Mouse (Mus musculus): ENCODE data around the gene Plxnc1.

Gene Plxnc1

DNA sequence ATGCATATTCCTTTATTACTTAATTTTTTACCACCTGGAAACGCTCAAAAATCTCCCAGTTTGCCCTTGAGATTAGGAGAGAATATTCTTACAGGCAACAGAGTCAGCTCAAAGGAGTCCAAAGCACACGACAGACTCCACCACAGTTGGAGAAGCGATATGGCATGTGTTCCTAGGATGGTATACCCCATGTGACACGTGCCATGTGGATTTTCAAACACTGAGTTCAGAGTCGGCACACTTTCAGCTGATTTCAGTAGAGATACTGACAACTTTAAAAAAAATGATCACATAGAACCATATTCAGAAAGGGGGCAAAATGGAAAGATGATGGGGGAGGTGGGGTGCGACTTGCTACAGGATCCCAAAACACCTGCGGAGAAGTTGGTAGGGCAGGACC is 26.0 kb downstream of the Plxnc1 start:
- DNase-seq, result no peak

- DNase-seq, result no peak
Observed at GRCm38 (mm10) chr10:94917990-94918389, 26.6 kb downstream of the Plxnc1 start.

- DNase-seq, result no peak
Observed at GRCm38 (mm10) chr10:94917354-94917753, 27.3 kb downstream of the Plxnc1 start.

- DNase-seq, result no peak
Observed at GRCm38 (mm10) chr10:94916610-94917009, 28.0 kb downstream of the Plxnc1 start.

- DNase-seq, result no peak
Observed at GRCm38 (mm10) chr10:94915746-94916145, 28.9 kb downstream of the Plxnc1 start.

GRCm38 (mm10) chr10:94914081-94914480 is 30.6 kb downstream of the Plxnc1 start:
- DNase-seq, result no peak

GRCm38 (mm10) chr10:94913336-94913739 is 31.3 kb downstream of the Plxnc1 start:
- DNase-seq, result no peak

GRCm38 (mm10) chr10:94912551-94912950 is 32.1 kb downstream of the Plxnc1 start:
- no peak for DNase-seq

DNA sequence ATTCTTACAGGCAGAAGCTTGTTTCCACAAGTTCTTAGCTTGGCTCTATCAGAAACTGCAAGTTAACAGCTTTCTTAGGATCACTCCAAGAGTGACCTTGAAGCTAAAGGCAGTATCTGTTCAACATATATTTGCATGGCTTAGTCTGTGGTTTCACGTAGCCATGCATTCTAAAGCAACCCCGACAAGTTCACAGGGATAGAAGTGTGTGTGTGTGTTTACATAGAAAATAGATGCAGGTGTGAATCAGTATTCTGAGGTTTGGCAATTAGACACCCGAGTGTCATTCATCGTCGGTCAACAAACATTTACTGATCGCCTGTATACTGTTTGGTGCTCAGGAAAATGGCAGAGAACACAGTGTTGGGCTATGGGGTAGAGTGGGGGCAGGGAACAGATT is 33.5 kb downstream of the Plxnc1 start:
- DNase-seq, result no peak

GRCm38 (mm10) chr10:94910570-94910969 is 34.1 kb downstream of the Plxnc1 start:
- no peak for DNase-seq

GRCm38 (mm10) chr10:94909789-94910188 is 34.8 kb downstream of the Plxnc1 start:
- DNase-seq, result no peak

DNA sequence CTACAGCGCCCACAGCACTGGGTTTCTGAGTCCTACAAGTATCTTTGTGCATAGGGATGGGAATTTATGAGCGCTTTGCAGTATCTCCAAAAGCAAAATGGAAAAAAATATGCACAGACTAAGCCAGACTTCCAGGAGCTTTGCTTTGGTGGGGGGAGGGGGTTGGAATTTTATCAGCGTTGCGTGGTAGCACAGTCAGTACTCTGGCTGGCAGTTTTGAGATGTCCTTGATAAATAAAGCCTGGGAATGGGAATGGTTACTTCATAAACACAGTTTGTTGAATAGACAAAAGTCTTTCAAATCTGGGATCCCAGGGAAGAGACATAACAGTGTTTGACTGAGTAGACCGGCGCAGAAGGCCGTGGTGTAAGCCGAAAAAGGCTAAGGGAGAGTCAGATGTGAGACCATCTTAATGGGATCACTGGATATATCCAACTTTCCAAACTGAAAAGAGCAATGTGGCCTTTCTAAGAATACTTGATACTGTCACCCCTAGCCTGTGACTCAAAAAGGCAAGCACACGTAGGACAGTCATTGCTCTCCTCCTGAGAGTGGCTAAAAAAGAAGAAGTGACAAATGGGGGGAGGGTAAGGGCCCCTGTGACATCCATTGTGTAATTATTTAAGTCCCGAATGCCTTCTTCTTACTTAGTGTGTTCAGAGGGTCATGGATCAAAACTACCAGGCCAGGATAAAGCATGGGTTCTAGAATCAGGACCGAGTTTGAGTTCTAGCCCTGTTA is 35.5 kb downstream of the Plxnc1 start:
- DNase-seq, result no peak

GRCm38 (mm10) chr10:94905689-94906473 is 38.8 kb downstream of the Plxnc1 start:
- DNase-seq, result peak; percentile 56 to 60

GRCm38 (mm10) chr10:94905219-94905618 is 39.4 kb downstream of the Plxnc1 start:
- no peak for DNase-seq

DNA sequence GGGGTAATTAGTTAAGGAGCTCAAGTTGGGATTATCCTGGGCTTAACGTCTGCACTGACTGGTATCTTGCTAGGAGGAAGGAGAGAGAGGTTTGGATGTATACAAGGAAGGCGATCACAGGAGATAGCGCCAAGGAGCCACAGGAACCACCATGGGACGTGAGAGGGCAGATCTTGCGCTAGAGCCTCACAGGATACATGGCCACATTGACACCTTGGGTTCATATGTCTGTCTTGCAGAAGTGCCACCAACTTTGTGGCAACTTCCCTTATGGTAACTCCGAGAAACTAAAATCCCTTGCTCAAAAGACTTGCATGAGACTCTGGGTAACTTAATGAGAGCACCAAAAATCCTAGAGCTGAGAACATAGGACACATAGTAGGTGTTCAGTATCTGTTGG is 47.7 kb downstream of the Plxnc1 start:
- no peak for DNase-seq

- no peak for DNase-seq
Observed at GRCm38 (mm10) chr10:94896311-94896710, 48.3 kb downstream of the Plxnc1 start.

GRCm38 (mm10) chr10:94895876-94896275 is 48.8 kb downstream of the Plxnc1 start:
- no peak for DNase-seq

DNA sequence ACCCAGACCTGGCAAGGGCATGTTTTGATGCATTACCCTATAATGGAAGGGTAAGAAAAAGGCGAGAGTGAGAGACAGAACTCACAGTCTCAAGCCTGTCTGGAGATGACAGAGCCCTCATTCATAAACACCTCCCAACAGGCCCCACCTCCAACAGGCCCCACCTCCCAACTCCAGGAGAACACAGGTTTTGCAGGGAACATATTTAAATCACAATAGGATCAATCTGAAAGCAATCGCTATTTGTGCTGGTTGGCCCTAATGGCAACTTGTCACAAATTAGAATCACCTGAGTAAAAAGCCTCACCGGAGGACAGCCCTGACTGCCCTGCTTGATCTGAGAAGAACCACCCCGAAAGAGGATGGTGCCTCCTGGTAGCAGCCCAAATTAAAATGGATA is 54.9 kb downstream of the Plxnc1 start:
- DNase-seq, result no peak

GRCm38 (mm10) chr10:94883216-94883615 is 61.4 kb downstream of the Plxnc1 start:
- DNase-seq, result no peak

- DNase-seq, result no peak
Observed at GRCm38 (mm10) chr10:94871506-94871905, 73.1 kb downstream of the Plxnc1 start.

DNA sequence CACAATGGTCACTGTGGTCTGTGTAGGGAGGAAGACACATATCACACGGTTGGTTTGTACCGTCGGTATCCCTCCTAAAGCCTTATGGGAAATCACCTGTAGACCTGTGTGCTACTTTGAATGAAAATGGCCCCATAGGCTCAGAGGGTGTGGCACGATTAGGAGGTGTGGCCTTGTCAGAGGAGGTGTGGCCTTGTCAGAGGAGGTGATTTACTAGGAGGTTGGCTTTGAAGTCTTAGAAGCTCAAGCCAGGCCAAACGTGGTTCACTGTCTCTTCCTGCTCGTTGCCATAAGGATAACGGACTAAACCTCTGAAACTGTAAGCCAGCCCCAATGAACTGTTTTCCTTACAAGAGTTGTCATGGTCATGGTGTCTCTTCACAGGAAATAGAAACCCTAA is 73.5 kb downstream of the Plxnc1 start:
- no peak for DNase-seq

DNA sequence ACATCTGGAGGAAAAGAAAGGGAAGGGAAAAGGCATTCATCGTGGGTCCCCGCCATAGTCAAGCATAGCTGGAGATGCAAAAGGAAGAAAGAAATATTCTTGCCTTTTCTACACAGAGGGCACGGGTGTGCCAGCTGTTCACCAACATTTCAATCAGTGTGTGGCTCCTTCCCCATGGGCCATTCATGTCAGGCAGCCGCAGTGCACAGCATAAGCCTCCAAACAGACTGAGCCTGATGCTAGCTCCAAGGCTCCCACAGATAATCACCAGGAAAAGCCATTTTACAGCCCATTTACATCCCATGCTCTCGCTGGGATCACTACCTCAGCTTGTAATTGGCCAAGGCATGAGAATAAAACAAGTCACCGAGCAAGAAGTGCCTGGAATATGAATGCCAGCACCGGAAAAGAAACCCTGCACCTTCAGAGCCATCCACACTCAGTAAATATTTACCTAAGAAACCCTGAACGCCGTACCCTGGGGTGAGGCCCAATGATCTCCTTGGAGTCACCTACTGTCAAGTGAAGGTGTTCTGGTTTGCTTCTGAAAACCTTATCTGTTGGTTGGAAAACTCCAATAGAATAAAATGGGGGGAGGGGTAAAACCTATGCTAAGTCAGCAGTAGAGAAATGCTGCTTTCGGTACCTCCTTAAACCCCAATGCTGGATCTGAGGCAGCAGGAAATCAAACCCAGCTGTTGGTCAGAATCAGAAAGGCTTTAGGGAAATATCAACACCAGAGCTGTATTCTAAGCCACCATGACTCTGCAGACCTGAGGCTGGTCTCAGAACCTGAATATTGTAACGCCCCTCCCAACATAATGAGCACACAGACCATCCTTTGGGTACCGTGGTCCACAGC is 77.4 kb downstream of the Plxnc1 start:
- no peak for DNase-seq

- DNase-seq, result no peak
Observed at GRCm38 (mm10) chr10:94865206-94865605, 79.4 kb downstream of the Plxnc1 start.
